Mouse (Mus musculus) testis, adult 2 months (tissue): ENCODE measurements at regions not wholly inside any gene's neighbourhood (a gene's known extent, or its start where the extent isn't known, plus 50 kb on each side); places are given as distances from the start of the nearest gene placed in this dataset.

ENCODE experiments used
- CTCF ChIP-seq: fragments of 200-500 bp; IDR thresholded peaks from 2 replicates; pipeline ENCODE4 v1.5.1; 2012; ENCODE audit warnings: low read depth, mild to moderate bottlenecking, inconsistent platforms, low read length, moderate library complexity; ENCODE audit not compliant: control insufficient read depth, insufficient read depth, insufficient replicate concordance
- POLR2A ChIP-seq: fragments of 200-500 bp; IDR thresholded peaks from 2 replicates; pipeline ENCODE4 v1.6.1; 2012; ENCODE audit warnings: low read depth, mild to moderate bottlenecking, inconsistent platforms, low read length, moderate library complexity; ENCODE audit not compliant: control insufficient read depth

DNA sequence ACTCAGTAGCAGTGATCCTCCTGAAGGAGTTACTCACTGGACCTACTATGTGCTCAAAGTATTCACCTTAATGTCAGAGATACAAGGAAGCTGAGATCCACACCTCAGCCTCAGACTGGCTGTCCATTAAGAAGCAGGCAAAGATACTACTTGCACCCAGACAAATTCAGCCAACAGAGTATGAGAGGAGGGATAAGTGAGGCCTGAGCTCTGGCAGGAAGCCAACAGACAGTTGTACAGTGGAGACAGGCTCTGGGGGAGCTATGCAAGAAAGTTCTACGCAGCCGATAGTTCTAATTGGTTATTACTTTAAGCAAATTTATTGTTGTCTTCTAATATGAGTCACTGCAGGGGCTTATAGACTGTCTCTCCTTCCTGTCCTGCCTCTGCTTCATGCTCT, 152.2 kb upstream of the Mgmt start:
- TF ChIP-seq CTCF: no peak
- no peak for TF ChIP-seq POLR2A
